Mouse (Mus musculus) ES-E14 (cell line): ENCODE results near the gene 2310034C09Rik. TPM values are rescaled to one million over a fixed set of nuclear protein-coding genes. Genes with fewer than 3 reads are reported as not detected.
"Not testable (repeated sequence)": the region's sequence is repeated elsewhere in the genome, so short reads cannot be mapped to it uniquely, and the experiment has no call there.

ENCODE experiments used
- DNase-seq: peaks from one replicate; pipeline ENCODE4 v3.0.0-alpha.2; 2013; ENCODE audit warnings: low read depth, low spot score
- H3K27ac ChIP-seq: 2 replicates; pipeline ENCODE4 v1.5.1; 2012; ENCODE audit warnings: low read depth, mild to moderate bottlenecking, low read length, moderate library complexity, mixed read lengths; ENCODE audit not compliant: poor library complexity, insufficient read depth, severe bottlenecking
- H3K36me3 ChIP-seq: 2 replicates; pipeline ENCODE4 v1.6.1; 2012; ENCODE audit warnings: mild to moderate bottlenecking, low read length, moderate library complexity, mixed read lengths; ENCODE audit not compliant: control insufficient read depth, poor library complexity, insufficient read depth, severe bottlenecking
- H3K4me1 ChIP-seq, 2 experiments: fragments of 150-350 bp in 1 of 2; sonication (generic) in 1 of 2; 2 replicates each; pipeline ENCODE4 v1.6.1; 2012; ENCODE audit warnings: low read length in 2 of 2, mild to moderate bottlenecking in 1 of 2, mixed read lengths in 1 of 2; ENCODE audit not compliant: control insufficient read depth in 2 of 2, insufficient read depth in 2 of 2, poor library complexity in 1 of 2
- H3K4me3 ChIP-seq, 2 experiments: fragments of 150-350 bp in 1 of 2; sonication (generic) in 1 of 2; 2 replicates each; pipeline ENCODE4 v1.5.1; 2012; ENCODE audit warnings: low read length in 2 of 2, low read depth in 1 of 2, mild to moderate bottlenecking in 1 of 2, mixed read lengths in 1 of 2; ENCODE audit not compliant: insufficient read depth in 1 of 2, poor library complexity in 1 of 2, severe bottlenecking in 1 of 2
- H3K9ac ChIP-seq: 2 replicates; pipeline ENCODE4 v1.6.1; 2012; ENCODE audit warnings: low read depth, mild to moderate bottlenecking, low read length, mixed read lengths; ENCODE audit not compliant: poor library complexity, insufficient read depth, severe bottlenecking
- H3K9me3 ChIP-seq: fragments of 150-350 bp; sonication (generic); 2 replicates; pipeline ENCODE4 v1.6.1; 2012; ENCODE audit warnings: low read depth, mild to moderate bottlenecking, low read length; ENCODE audit not compliant: control insufficient read depth, insufficient read depth
- CHD2 ChIP-seq: IDR thresholded peaks from 2 replicates; pipeline ENCODE4 v1.6.1; 2014; ENCODE audit warnings: mild to moderate bottlenecking, low read depth, low read length, inconsistent platforms
- HCFC1 ChIP-seq: IDR thresholded peaks from 2 replicates; pipeline ENCODE4 v1.6.1; 2012; ENCODE audit warnings: low read length, inconsistent platforms, borderline replicate concordance; ENCODE audit not compliant: insufficient read depth
- MAFK ChIP-seq: IDR thresholded peaks from 2 replicates; pipeline ENCODE4 v1.6.1; 2014; ENCODE audit warnings: mild to moderate bottlenecking, low read depth, low read length, inconsistent platforms; ENCODE audit not compliant: insufficient read depth
- ZC3H11A ChIP-seq: IDR thresholded peaks from 2 replicates; pipeline ENCODE4 v1.6.1; 2012; ENCODE audit warnings: low read depth, mild to moderate bottlenecking, inconsistent platforms, low read length, borderline replicate concordance
- ZNF384 ChIP-seq: IDR thresholded peaks from 2 replicates; pipeline ENCODE4 v1.6.1; 2012; ENCODE audit warnings: low read depth, low read length, inconsistent platforms
- in situ Hi-C, 2 experiments: fragments of 600-800 bp; cut with MboI; formaldehyde crosslinking; loops; one replicate each; pipeline ENCODE4 v1.15.1; 2025; ENCODE audit warnings: low sequenced_read_pairs in 2 of 2, inconsistent platforms in 1 of 2; ENCODE audit not compliant: unreplicated experiment in 2 of 2
- total RNA-seq: library from RNA; depleted of rRNA; stranded (reverse); fragments of 300-350 nt; gene quantifications from 2 replicates; pipeline ENCODE4 v1.2.3, GENCODE M21; 2012

2310034C09Rik gene
- total RNA-seq, 1 experiment, result not detected

DNA sequence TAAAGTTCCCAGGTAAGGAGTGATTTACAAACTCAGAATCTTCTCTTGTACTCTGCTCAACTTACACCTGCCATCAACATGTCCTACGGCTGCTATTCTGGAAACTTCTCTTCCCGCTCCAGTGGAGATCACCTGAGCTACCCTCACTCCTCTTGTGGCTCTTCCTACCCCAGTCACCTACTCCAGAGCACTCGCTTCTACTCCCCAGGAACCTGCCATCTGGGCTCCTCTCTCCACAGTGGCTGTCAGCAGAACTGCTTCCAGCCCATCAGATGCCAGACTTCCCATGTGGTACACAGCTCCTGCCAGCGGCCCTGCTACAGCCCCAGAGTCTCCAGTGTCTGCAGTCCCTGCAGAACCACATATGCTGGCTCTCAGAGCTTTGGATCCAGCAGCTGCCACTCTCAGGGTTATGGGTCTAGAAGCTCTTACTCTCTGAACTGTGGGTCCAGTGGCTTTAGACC, 29.8 kb upstream of the 2310034C09Rik start, which contains the start of gene Krtap13-1:
TSS of gene Krtap13-1 (plus strand) at position 51 of the 464 bp plus-strand sequence.
- Histone ChIP-seq H3K27ac (no peak within 1 kb of the TSS), H3K9ac (no peak within 1 kb of the TSS), H3K4me1 (no peaks in the 10 kb centered on the region), H3K4me3 (no peak within 1 kb of the TSS), H3K9me3 (no peaks in the 10 kb centered on the region), H3K36me3 (no peaks in the 10 kb centered on the region)
- DNase-seq, result no peak
- in situ Hi-C loops, result no loop called here
- TF ChIP-seq CHD2, result no peak
- no peak for TF ChIP-seq ZC3H11A
- TF ChIP-seq ZNF384, result no peak
- no peak for TF ChIP-seq MAFK
- TF ChIP-seq HCFC1, result no peak

DNA sequence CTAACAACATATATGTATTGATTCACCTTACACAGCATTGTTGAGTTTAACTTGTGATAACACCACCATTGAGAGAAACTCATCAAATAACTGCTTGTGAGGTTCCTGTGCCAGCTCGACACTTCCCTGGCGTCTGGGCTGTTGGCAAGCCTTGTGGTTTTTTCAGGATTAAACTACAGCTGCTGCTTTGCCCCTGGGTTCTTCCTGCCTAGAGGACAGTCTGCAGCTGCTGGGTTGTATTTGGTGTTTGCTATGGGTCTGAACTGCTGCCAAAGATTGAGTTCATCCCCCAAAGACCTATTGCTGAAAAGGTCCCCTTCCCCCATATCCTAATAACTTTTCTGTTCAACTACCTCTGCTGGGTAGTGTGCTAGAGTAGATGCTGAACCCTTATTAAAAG, 23.3 kb upstream of the 2310034C09Rik start:
- no peaks in the 10 kb centered on the region for H3K4me1 ChIP-seq
- no peak overlapping the region for H3K27ac ChIP-seq
- in situ Hi-C loops, result no loop called here
- no peak overlapping the region for H3K9ac ChIP-seq
- TF ChIP-seq HCFC1, result no peak
- TF ChIP-seq ZNF384, result no peak
- DNase-seq, result no peak
- no peaks in the 10 kb centered on the region for H3K9me3 ChIP-seq
- no peak overlapping the region for H3K4me3 ChIP-seq
- H3K36me3 ChIP-seq, result no peaks in the 10 kb centered on the region

DNA sequence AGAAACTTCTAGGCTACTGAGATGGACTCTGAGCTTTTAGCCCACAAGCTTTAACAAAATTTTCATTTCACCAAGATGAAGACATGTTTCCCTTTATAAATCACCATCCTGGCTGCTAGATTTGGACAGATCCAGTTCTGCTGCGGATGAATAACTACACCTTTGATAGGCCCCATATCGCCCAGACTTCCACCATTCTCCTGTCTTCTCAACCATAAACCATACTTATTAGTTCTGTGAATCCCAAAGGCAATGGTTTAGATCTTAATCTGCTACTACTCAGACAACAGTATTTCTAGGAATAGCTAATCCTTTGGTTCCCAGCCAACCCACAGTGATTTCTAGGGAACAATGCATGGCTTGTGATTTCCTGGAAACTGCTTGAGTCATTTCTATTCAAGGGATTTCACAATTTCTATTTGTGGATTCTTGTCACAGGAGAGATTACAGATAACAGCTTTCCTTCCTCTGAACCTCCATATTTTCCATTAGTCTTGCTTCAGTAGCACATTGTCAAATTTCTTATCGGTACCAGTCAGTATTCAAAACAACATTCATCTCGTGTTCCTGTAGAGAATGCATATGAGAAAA, 13.8 kb upstream of the 2310034C09Rik start:
- DNase-seq, result no peak

DNA sequence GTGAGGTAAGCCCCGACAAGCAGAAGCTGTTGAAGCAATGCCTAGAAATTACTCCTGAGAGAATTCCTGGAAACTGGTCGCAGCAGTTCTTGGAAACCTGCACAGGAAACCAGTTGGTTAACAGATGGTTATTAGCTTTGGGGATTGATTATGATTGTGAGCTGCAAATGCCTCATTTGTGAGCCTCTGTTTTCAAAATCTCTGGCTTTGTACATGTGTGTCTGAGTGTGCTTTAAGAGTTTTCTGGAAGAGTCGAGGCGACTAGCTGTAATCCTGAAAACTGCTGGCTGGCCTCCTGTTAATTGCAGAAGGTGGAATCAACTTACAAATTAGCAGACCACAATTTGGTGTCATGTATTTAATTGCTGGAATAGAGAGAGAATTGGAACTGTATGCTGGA, 10.7 kb upstream of the 2310034C09Rik start:
- no peak overlapping the region for H3K27ac ChIP-seq
- no peak for DNase-seq
- H3K4me3 ChIP-seq, result no peak overlapping the region
- TF ChIP-seq CHD2, result no peak
- TF ChIP-seq ZNF384, result no peak
- no peak for TF ChIP-seq ZC3H11A
- TF ChIP-seq HCFC1, result no peak
- TF ChIP-seq MAFK, result no peak
- no peaks in the 10 kb centered on the region for H3K36me3 ChIP-seq
- H3K9me3 ChIP-seq, result no peaks in the 10 kb centered on the region
- in situ Hi-C loops, result no loop called here
- H3K4me1 ChIP-seq, result no peaks in the 10 kb centered on the region
- H3K9ac ChIP-seq, result no peak overlapping the region

More for the DNA sequence above, 13.8 kb upstream of the 2310034C09Rik start:
- Histone ChIP-seq H3K9ac (no peak overlapping the region), H3K9me3 (no peaks in the 10 kb centered on the region), H3K4me3 (no peak overlapping the region), H3K36me3 (no peaks in the 10 kb centered on the region), H3K27ac (no peak overlapping the region), H3K4me1 (no peaks in the 10 kb centered on the region)
- in situ Hi-C loops, result no loop called here
- TF ChIP-seq CHD2 (no peak), MAFK (no peak), ZC3H11A (no peak), ZNF384 (no peak), HCFC1 (no peak)

DNA sequence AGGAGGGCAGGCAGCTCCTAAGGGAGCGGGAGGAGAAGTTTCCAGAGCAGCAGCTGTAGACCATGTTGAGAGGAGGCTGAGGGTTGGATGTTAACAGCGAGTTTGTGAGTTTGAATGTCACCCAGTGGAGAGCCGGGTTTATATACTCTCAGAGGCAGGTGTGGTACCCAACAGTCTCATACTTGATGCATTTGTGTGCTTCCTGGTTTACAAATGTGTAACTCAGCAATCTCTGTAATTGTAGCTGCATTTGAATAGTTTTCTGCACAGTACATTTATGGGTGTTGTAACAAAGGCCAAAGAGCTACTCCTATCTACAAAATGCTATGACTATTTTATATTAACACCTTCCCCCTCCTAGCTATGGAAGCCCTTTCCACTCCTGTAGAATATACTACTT, 7.1 kb upstream of the 2310034C09Rik start, which contains the start of gene Krtap13:
TSS of gene Krtap13 (minus strand) at position 101 of the 400 bp plus-strand sequence.
- DNase-seq, H3K9ac ChIP-seq, in situ Hi-C loops: not testable (repeated sequence)

More for the DNA sequence above, 7.1 kb upstream of the 2310034C09Rik start, which contains the start of gene Krtap13:
- not testable (repeated sequence) for H3K4me1 ChIP-seq, H3K36me3 ChIP-seq, H3K4me3 ChIP-seq, H3K27ac ChIP-seq, H3K9me3 ChIP-seq
